Mouse (Mus musculus) thymus, adult 2 months (tissue): ENCODE measurements around the gene Pde10a.

ENCODE experiments used
- CTCF ChIP-seq: fragments of 200-500 bp; IDR thresholded peaks from 2 replicates; pipeline ENCODE4 v1.5.1; 2012; ENCODE audit warnings: mild to moderate bottlenecking, control low read depth, low read length, moderate library complexity, borderline replicate concordance; ENCODE audit not compliant: control insufficient read depth, poor library complexity, insufficient read depth; ENCODE audit errors: extremely low read depth
- POLR2A ChIP-seq: fragments of 200-500 bp; IDR thresholded peaks from 2 replicates; pipeline ENCODE4 v1.6.1; 2012; ENCODE audit warnings: mild to moderate bottlenecking, low read length, control low read depth, moderate library complexity; ENCODE audit not compliant: control insufficient read depth, poor library complexity, insufficient read depth; ENCODE audit errors: extremely low read depth

- TF ChIP-seq CTCF (no peak), POLR2A (no peak)
Observed at GRCm38 (mm10) chr17:8636231-8636630, 111.1 kb downstream of the Pde10a start.
